Mouse (Mus musculus): Measurements from ENCODE around the gene Tmem54. TPM values are rescaled to one million over a fixed set of nuclear protein-coding genes. Genes with fewer than 3 reads are reported as not detected.

Gene Tmem54
- total RNA-seq, 2 experiments from 2014 or later, result not detected

- no peak for ATAC-seq (replicated peaks; ENCODE audit: low FRiP score, low TSS enrichment, poor library complexity, severe bottlenecking)
Observed at GRCm38 (mm10) chr4:129124652-129125146, 19.4 kb downstream of the Tmem54 start.

GRCm38 (mm10) chr4:129125736-129126451 lies 20.5 kb downstream of the Tmem54 start:
- ATAC-seq (replicated peaks; ENCODE audit: low FRiP score, low TSS enrichment, poor library complexity, severe bottlenecking), result no peak; the same call in 1 of the 2 replicates

- ATAC-seq (replicated peaks; ENCODE audit: low FRiP score, low TSS enrichment, poor library complexity, severe bottlenecking), result no peak
Observed at GRCm38 (mm10) chr4:129128582-129129338, 23.4 kb downstream of the Tmem54 start.

GRCm38 (mm10) chr4:129129387-129129786 lies 24.0 kb downstream of the Tmem54 start:
- ATAC-seq (replicated peaks; ENCODE audit: low FRiP score, low TSS enrichment, poor library complexity, severe bottlenecking), result no peak

- 0 out of 2 replicates have a peak, but pooled peaks have one; percentile 24 for ATAC-seq (replicated peaks; ENCODE audit: low FRiP score, low TSS enrichment, poor library complexity, severe bottlenecking)
Observed at GRCm38 (mm10) chr4:129130149-129130548, 24.8 kb downstream of the Tmem54 start.

GRCm38 (mm10) chr4:129130755-129131303 lies 25.5 kb downstream of the Tmem54 start:
- no peak for ATAC-seq (replicated peaks; ENCODE audit: low FRiP score, low TSS enrichment, poor library complexity, severe bottlenecking)

- ATAC-seq (replicated peaks; ENCODE audit: low FRiP score, low TSS enrichment, poor library complexity, severe bottlenecking), result peak; percentile 36; the same call in 1 of the 2 replicates
Observed at GRCm38 (mm10) chr4:129134799-129135585, 29.6 kb downstream of the Tmem54 start.

- ATAC-seq (replicated peaks; ENCODE audit: low FRiP score, low TSS enrichment, poor library complexity, severe bottlenecking), result no peak
Observed at GRCm38 (mm10) chr4:129135637-129136036, 30.3 kb downstream of the Tmem54 start.

- no peak for ATAC-seq (replicated peaks; ENCODE audit: low FRiP score, low TSS enrichment, poor library complexity, severe bottlenecking)
Observed at GRCm38 (mm10) chr4:129136189-129136578, 30.8 kb downstream of the Tmem54 start.

GRCm38 (mm10) chr4:129136579-129137391 lies 31.4 kb downstream of the Tmem54 start, which contains the start of gene Fndc5:
TSS of gene Fndc5 (plus strand) at chr4:129136999.
- no peak for ATAC-seq (replicated peaks; ENCODE audit: low FRiP score, low TSS enrichment, poor library complexity, severe bottlenecking)

- no peak for ATAC-seq (replicated peaks; ENCODE audit: low FRiP score, low TSS enrichment, poor library complexity, severe bottlenecking)
Observed at GRCm38 (mm10) chr4:129137392-129138321, 32.3 kb downstream of the Tmem54 start.

- peak; percentile 71 for ATAC-seq (replicated peaks; ENCODE audit: low FRiP score, low TSS enrichment, poor library complexity, severe bottlenecking)
Observed at GRCm38 (mm10) chr4:129139642-129140041, 34.3 kb downstream of the Tmem54 start.

GRCm38 (mm10) chr4:129140808-129141207 lies 35.5 kb downstream of the Tmem54 start:
- 0 out of 2 replicates have a peak, but pooled peaks have one; percentile 27 for ATAC-seq (replicated peaks; ENCODE audit: low FRiP score, low TSS enrichment, poor library complexity, severe bottlenecking)

GRCm38 (mm10) chr4:129141560-129142438 lies 36.5 kb downstream of the Tmem54 start:
- peak; percentile 56 for ATAC-seq (replicated peaks; ENCODE audit: low FRiP score, low TSS enrichment, poor library complexity, severe bottlenecking)

- no peak for ATAC-seq (replicated peaks; ENCODE audit: low FRiP score, low TSS enrichment, poor library complexity, severe bottlenecking)
Observed at GRCm38 (mm10) chr4:129142439-129143045, 37.2 kb downstream of the Tmem54 start.

- ATAC-seq (replicated peaks; ENCODE audit: low FRiP score, low TSS enrichment, poor library complexity, severe bottlenecking), result no peak
Observed at GRCm38 (mm10) chr4:129143509-129143908, 38.2 kb downstream of the Tmem54 start.
